Mouse (Mus musculus) G1E (cell line): Measurements from ENCODE around the gene Astn2. TPM values are rescaled to one million over a fixed set of nuclear protein-coding genes. Genes with fewer than 3 reads are reported as not detected.

Source experiments
- ATAC-seq: 2 replicates; pipeline ENCODE4 v1.8.0; 2016; ENCODE audit warnings: mild to moderate bottlenecking; ENCODE audit not compliant: insufficient number of reproducible peaks, poor library complexity, low FRiP score, severe bottlenecking; ENCODE audit errors: extremely low read depth
- DNase-seq: peaks from one replicate; pipeline ENCODE4 v3.0.0; 2012; ENCODE audit warnings: low spot score
- H3K27me3 ChIP-seq: 2 replicates; pipeline ENCODE4 v1.6.1; 2012; ENCODE audit warnings: mild to moderate bottlenecking, low read length, inconsistent platforms; ENCODE audit not compliant: insufficient read depth
- H3K36me3 ChIP-seq: replicated peaks from 2 replicates; pipeline ENCODE3; 2012; ENCODE audit warnings: mild to moderate bottlenecking, inconsistent platforms
- H3K4me1 ChIP-seq: 2 replicates; pipeline ENCODE4 v1.6.1; 2012; ENCODE audit warnings: low read depth, low read length, inconsistent platforms, mixed read lengths; ENCODE audit not compliant: insufficient read depth
- H3K4me3 ChIP-seq: 2 replicates; pipeline ENCODE4 v1.5.1; 2012; ENCODE audit warnings: low read depth, mild to moderate bottlenecking, inconsistent platforms, low read length, moderate library complexity, mixed read lengths
- H3K9me3 ChIP-seq: replicated peaks from 2 replicates; pipeline ENCODE4 v1.6.1; 2012; ENCODE audit warnings: inconsistent platforms
- CTCF ChIP-seq: IDR thresholded peaks from 2 replicates; pipeline ENCODE4 v1.5.1; 2012; ENCODE audit warnings: low read depth, low read length, inconsistent platforms, mixed read lengths
- GATA1 ChIP-seq: IDR thresholded peaks from 2 replicates; pipeline ENCODE4 v1.6.1; 2012; ENCODE audit warnings: borderline replicate concordance, low read length, inconsistent platforms, mixed read lengths
- GATA2 ChIP-seq: IDR thresholded peaks from 2 replicates; pipeline ENCODE4 v1.6.1; 2012; ENCODE audit warnings: low read depth, low read length, inconsistent platforms, borderline replicate concordance
- POLR2AphosphoS5 ChIP-seq: IDR thresholded peaks from 2 replicates; pipeline ENCODE4 v1.6.1; 2012; ENCODE audit warnings: low read depth, low read length, inconsistent platforms; ENCODE audit not compliant: insufficient replicate concordance
- TAL1 ChIP-seq: conservative IDR thresholded peaks from 2 replicates; pipeline ENCODE4 v1.6.1; 2012; ENCODE audit warnings: low read depth, low read length, inconsistent platforms, mixed read lengths
- polyA plus RNA-seq: library from polyadenylated mRNA; stranded (reverse); fragments of >175 nt; gene quantifications from 2 replicates; pipeline ENCODE4 v1.2.3, GENCODE M21; 2012
- total RNA-seq, 2 experiments: library from RNA; stranded (forward) in 1 of 2; stranded (reverse) in 1 of 2; fragments of 200-1000 nt in 1 of 2; fragments of >200 nt in 1 of 2; fragmentation: Nextera tagmentation in 1 of 2; gene quantifications; 2 replicates each; pipeline ENCODE4 v1.2.3; 2014 to 2017

Astn2 gene
- total and polyA plus RNA-seq, 3 experiments, result not detected

DNA sequence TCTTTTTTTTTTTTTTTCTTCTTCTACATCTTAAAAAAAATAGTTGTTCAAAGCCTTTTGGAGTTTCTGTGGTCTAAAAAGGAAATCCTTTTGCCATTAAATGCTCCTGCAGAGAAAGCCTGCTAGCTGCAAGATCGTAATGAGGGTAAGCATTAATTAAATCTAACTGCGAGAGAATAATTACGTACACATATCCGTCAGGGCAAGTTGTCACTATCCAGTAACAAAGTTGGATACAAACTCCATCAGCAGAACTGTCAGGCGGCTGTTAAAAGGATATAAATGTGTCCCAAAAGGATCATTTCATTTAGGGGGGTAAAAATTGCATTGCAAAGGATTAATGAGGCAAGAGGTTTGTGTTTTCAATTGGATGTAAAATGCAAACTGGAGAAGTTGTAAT lies 302.4 kb downstream of the Astn2 start:
- Histone ChIP-seq H3K4me1 (no peaks in the 10 kb centered on the region), H3K4me3 (no peak overlapping the region), H3K36me3 (no peaks in the 10 kb centered on the region), H3K27me3 (no peaks in the 10 kb centered on the region), H3K9me3 (no peaks in the 10 kb centered on the region; the same call in 1 of the 2 replicates)
- ATAC-seq (no peak), DNase-seq (no peak)
- no peak for TF ChIP-seq CTCF
- no peak for TF ChIP-seq GATA1
- TF ChIP-seq POLR2AphosphoS5, result no peak
- no peak for TF ChIP-seq GATA2
- TF ChIP-seq TAL1, result no peak

- no peak for DNase-seq
- ATAC-seq, result no peak
- TF ChIP-seq CTCF (no peak), POLR2AphosphoS5 (no peak), GATA2 (no peak), TAL1 (no peak), GATA1 (no peak)
- H3K4me1 ChIP-seq, result no peaks in the 10 kb centered on the region
- no peak overlapping the region for H3K4me3 ChIP-seq
- H3K9me3 ChIP-seq, result no peaks in the 10 kb centered on the region; the same call in 1 of the 2 replicates
- no peaks in the 10 kb centered on the region for H3K27me3 ChIP-seq
- no peaks in the 10 kb centered on the region for H3K36me3 ChIP-seq
Observed at GRCm38 (mm10) chr4:66097629-66098028, 306.8 kb downstream of the Astn2 start.

GRCm38 (mm10) chr4:66096104-66096503 lies 308.3 kb downstream of the Astn2 start:
- DNase-seq, result no peak
- H3K27me3 ChIP-seq, result no peaks in the 10 kb centered on the region
- no peak for ATAC-seq
- TF ChIP-seq POLR2AphosphoS5 (no peak), TAL1 (no peak), GATA2 (no peak), GATA1 (no peak), CTCF (no peak)
- H3K9me3 ChIP-seq, result no peaks in the 10 kb centered on the region
- H3K36me3 ChIP-seq, result no peaks in the 10 kb centered on the region
- H3K4me3 ChIP-seq, result no peak overlapping the region
- H3K4me1 ChIP-seq, result no peaks in the 10 kb centered on the region

GRCm38 (mm10) chr4:66057161-66057560 lies 347.2 kb downstream of the Astn2 start:
- no peaks in the 10 kb centered on the region for H3K4me1 ChIP-seq
- H3K36me3 ChIP-seq, result no peaks in the 10 kb centered on the region
- no peaks in the 10 kb centered on the region for H3K27me3 ChIP-seq
- no peak for ATAC-seq
- TF ChIP-seq GATA2, result no peak
- TF ChIP-seq POLR2AphosphoS5, result no peak
- TF ChIP-seq CTCF, result no peak
- TF ChIP-seq TAL1, result no peak
- TF ChIP-seq GATA1, result no peak
- H3K4me3 ChIP-seq, result no peak overlapping the region
- 0 out of 2 replicates have a peak, but pooled peaks cover 5% of the 10 kb centered on the region for H3K9me3 ChIP-seq
- DNase-seq, result no peak

DNA sequence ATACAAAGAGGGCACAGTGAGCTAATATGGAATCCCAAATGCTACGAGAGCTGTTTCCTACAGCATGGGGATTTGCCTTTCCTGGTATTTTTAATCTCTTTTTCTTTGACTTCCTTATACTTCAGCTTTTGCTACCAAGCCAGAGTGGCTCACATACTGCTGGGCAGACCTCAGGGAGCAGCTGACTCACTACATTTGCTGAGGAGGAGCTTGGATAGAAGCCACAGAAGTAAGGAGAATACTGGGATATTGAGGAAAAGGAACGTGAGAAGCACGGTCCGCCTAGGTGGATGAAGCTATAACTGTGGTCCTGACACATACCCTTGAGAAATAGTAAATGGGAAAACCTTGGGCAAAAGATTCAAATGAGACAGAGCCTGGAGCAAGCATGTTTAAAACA lies 348.7 kb downstream of the Astn2 start:
- H3K27me3 ChIP-seq, result no peaks in the 10 kb centered on the region
- TF ChIP-seq POLR2AphosphoS5, result no peak
- no peak for TF ChIP-seq TAL1
- TF ChIP-seq GATA1, result no peak
- no peak for TF ChIP-seq CTCF
- no peak for TF ChIP-seq GATA2
- H3K9me3 ChIP-seq, result peaks cover 5% of the 10 kb centered on the region; the same call in 1 of the 2 replicates
- DNase-seq, result no peak
- no peaks in the 10 kb centered on the region for H3K36me3 ChIP-seq
- no peak for ATAC-seq
- no peak overlapping the region for H3K4me3 ChIP-seq
- no peaks in the 10 kb centered on the region for H3K4me1 ChIP-seq

- no peak for ATAC-seq
Observed at GRCm38 (mm10) chr4:66043014-66043672, 361.3 kb downstream of the Astn2 start.

More at GRCm38 (mm10) chr4:66043014-66043672, 361.3 kb downstream of the Astn2 start:
- no peak for DNase-seq
- peaks cover 5% of the 10 kb centered on the region; the same call in 1 of the 2 replicates for H3K9me3 ChIP-seq
- no peak overlapping the region for H3K4me3 ChIP-seq
- TF ChIP-seq GATA1, result no peak
- TF ChIP-seq TAL1, result no peak
- TF ChIP-seq POLR2AphosphoS5, result no peak
- no peaks in the 10 kb centered on the region for H3K36me3 ChIP-seq
- H3K27me3 ChIP-seq, result no peaks in the 10 kb centered on the region
- no peaks in the 10 kb centered on the region for H3K4me1 ChIP-seq
